Mouse (Mus musculus): Measurements from ENCODE around the gene Emid1. TPM values are rescaled to one million over a fixed set of nuclear protein-coding genes. Genes with fewer than 3 reads are reported as not detected.

The Emid1 gene
- total RNA-seq, 2 experiments from 2014 or later: 8.7 to 9.4 TPM

DNA sequence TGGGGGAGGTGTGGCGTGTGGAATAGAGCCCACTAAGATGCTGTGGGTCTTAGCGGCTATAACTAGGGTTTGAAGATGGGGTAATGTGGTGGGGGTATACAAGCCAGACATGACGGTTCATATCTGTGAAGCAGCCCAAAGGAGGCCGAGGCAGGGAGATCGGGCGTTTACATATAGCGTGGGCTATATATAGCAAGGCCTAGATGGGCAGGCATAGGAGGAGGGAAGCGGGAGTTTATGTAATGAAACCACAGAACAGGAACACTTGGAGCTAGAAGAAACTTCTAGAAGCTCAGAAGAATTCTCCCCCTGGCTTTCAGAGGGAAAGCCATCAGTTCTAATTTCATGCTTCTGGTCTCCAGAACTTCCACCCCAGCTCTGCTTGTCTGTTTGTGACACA, 11.4 kb upstream of the Emid1 start:
- no peak for DNase-seq

DNA sequence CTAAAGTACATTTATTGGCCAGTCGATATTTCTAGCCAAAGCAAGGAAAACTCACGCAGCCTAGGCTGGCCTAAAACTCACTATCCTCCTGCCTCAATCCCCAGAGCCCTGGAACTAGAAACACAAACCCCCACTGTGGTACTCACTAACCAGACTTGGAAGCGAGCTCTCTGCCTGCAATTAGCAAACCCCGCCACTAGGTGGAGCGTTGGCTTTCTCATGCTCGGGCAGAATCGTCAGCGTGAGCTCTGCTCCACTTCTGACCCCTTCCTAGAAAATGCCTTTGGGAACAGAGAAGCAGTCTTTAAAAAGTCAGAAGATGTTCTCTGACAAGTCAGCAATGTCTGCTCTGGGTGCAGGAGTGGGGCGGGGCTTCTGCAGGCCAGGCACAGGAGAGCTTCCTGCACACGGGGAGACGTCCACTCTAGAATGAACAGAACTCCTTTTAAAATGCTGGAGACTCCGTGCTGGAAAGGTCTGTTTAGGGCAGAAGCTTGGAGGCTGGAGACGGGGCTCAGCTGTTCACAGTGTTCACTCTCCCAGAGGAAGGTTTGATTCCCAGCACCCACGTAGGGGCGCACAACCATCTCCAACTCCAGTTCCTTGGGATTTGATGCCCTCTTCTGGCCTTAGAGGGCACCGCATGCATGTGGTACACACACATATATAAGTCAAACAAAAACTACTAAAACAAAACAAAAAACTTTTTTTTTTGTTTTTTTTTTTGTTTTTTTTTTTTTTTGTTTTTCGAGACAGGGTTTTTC, 8.8 kb upstream of the Emid1 start:
- peak; percentile 37 for DNase-seq

DNA sequence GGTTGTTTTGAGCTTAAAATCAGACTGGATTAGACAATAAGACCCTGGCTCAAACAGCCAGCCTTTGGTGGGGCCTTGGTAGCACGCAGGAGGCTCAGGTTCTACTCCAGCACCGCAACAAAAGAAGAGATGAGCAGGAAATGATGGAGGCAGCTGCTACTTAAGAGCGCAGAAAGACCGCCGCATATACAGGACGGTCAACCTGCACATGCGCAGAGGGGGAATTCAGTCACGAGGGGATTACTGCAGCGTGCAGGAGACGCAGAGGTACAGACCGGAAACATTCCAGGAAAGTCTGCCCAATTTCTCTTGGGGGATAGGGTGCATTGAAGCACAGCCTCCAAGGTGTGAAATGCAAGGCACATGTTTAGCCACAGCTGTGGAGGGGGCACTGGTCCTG, 6.0 kb upstream of the Emid1 start:
- DNase-seq: no peak

GRCm38 (mm10) chr11:5154961-5155805, 3.1 kb upstream of the Emid1 start:
- peak; percentile 19 for DNase-seq

GRCm38 (mm10) chr11:5151247-5151630, 818 bp downstream of the Emid1 start:
- DNase-seq: no peak

GRCm38 (mm10) chr11:5150416-5151246, 1.4 kb downstream of the Emid1 start:
- DNase-seq: peak; percentile 40

GRCm38 (mm10) chr11:5149955-5150354, 2.1 kb downstream of the Emid1 start:
- DNase-seq: no peak

GRCm38 (mm10) chr11:5149249-5149648, 2.8 kb downstream of the Emid1 start:
- no peak for DNase-seq

DNA sequence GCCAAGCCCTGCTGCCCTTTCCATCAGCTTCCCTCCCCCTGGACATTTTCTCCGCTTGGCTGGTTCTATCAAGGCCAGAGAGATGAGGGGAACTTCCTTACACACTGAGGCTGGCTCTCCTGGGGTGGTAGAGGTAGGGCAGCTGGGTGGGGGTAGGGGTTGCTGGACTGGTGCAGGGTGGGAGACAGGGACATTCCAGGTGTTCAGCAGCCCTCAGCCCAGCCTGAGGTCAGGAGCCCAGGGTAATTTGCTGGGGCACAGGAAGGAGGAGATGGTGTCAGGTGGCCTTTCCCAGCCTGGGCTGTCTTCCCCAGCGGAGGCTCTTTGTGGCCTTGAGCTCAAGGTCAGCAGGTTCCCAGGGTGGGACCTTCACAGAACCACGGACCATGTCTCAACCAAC, 6.5 kb downstream of the Emid1 start:
- no peak for DNase-seq

DNA sequence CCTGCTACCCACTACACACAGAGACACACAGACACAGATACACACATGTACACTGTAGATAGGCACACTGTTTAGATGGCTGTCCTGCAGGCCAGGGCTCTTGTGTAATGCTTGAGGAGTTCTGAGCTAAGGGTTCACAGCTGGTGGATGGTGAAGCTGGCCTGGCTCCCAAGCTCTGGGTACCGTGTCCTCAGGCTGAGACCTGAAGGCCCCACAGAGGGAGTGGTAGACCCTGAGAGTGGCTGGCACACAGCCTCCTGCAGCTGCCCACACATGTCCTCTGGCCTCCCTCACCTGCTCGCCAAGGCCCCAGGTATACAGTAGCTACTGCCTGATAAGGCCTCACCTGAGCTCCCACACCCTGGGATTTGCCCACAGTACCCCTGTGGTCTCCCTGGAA, 10.1 kb downstream of the Emid1 start:
- DNase-seq: no peak

GRCm38 (mm10) chr11:5141252-5141651, 10.8 kb downstream of the Emid1 start:
- DNase-seq: no peak

- DNase-seq: peak; percentile 86
These were observed 11.4 kb downstream of the Emid1 start for GRCm38 (mm10) chr11:5140619-5141018.

GRCm38 (mm10) chr11:5139372-5139771, 12.7 kb downstream of the Emid1 start:
- DNase-seq: no peak

- no peak for DNase-seq
These were observed 13.4 kb downstream of the Emid1 start for GRCm38 (mm10) chr11:5138642-5139041.

- peak; percentile 44 for DNase-seq
These were observed 16.1 kb downstream of the Emid1 start for GRCm38 (mm10) chr11:5135914-5136313.

GRCm38 (mm10) chr11:5132751-5133150, 19.3 kb downstream of the Emid1 start:
- DNase-seq: no peak

- no peak for DNase-seq
These were observed 21.9 kb downstream of the Emid1 start for GRCm38 (mm10) chr11:5130111-5130665.

DNA sequence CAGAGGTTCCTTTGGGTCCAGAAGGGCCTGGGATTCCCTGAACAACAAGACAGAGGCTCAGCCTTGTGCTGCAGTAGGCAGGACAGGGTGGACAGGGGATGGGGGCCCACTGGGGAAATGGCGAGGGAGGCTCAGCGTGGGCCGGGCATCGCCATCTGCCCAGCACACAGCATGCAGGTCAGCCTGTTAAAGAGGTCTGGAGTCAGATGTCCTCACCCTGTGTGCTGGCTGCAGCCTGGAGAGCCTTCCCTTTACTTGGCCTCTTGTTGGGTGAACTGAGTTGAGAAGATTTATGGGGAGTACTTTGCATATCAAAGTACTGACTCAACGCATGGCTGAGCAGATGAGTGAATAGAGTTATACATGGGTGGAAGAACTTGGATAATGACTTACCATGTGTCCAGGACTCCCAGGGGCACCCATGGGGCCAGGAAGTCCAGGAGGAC, 23.0 kb downstream of the Emid1 start:
- DNase-seq: no peak

GRCm38 (mm10) chr11:5125713-5126112, 26.3 kb downstream of the Emid1 start:
- no peak for DNase-seq

DNA sequence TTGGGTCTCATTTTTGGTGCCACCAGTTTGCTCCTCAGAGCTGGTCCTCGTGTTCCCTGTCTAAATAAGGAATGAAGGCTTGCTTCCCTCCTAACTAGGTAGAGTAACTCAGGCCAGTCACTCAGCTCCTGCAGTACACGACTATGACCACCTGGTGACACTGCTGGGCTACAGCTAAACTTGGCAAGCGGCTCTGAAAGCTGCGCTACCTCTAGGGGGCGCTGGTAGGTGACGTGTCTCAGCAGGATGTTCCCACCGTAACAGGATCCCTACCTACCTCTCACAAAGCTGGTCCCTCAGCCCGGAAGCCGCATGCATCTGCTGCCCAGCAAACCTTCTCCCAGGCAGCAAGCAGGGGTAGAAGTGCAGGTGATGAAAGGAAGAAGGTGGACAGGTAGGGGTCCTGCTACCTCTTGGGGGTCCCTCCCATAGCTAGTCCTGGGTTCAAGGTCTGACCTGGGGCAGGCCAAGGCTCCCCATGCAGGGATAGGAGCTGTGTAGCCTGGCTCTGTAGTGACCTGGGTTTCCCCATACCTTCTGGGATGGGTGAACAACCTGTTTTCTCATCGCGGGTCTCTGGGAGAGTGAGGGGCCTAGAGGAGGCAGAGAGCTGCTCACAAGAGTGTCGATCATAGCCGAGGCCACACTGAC, 37.0 kb downstream of the Emid1 start:
- peak; percentile 92 for DNase-seq

DNA sequence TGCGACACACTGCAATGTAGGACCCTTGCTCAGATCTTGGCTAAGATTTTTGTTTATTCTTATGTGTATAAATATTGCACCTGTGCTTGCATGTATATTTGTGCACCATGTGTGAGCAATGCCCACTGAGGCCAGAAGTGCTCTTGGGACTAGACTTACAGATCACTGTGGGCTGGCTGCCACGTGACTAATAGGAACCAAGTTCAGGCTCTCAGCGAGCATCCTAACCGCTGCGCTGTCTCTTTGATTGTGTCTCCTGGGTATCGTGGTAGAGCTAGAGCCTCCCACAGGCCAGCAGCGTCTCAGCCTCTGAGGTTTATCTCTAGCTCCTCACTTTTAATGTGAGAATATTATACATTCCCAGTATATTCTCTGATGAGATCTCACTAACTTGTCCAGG, 38.4 kb downstream of the Emid1 start:
- no peak for DNase-seq

- DNase-seq: no peak
These were observed 42.6 kb downstream of the Emid1 start for GRCm38 (mm10) chr11:5109441-5109840.

Data from adrenal gland, postnatal 10 days (tissue).